In genomic region chr4:133130890-133131741, GRCm38 (mm10) we compare ENCODE assay signal across 8 mouse cellular contexts. TPM values are rescaled to one million over a fixed set of nuclear protein-coding genes. Genes with fewer than 3 reads are reported as not detected.
A peak's percentile ranks its signal among the peaks of the same experiment; 100 is the strongest.
DNase-seq lines count a peak whose midpoint lies in the region; ATAC-seq and TF ChIP-seq lines count a peak whose summit lies in the region.

No protein-coding gene starts in this region.

- H3K36me3 ChIP-seq in MEL (ENCODE audit: control insufficient read depth in 1 of 2, insufficient read depth in 2 of 2, low read length in 2 of 2) (peaks cover 0 to 8% of the 10 kb centered on the region in 2 experiments; a peak in 2 of 4 replicates), macrophage (ENCODE audit: inconsistent target) (no peaks in the 10 kb centered on the region; the same call in 1 of the 2 replicates)
- peaks cover 12% of the 10 kb centered on the region for H3K36me3 ChIP-seq in erythroblast, embryonic 14.5 days (ENCODE audit: control insufficient read depth)
- 0 out of 2 replicates have a peak, but pooled peaks cover 10% of the 10 kb centered on the region for H3K36me3 ChIP-seq in kidney, embryonic 16.5 days (ENCODE audit: insufficient read depth, low read length)
- no peaks in the 10 kb centered on the region; the same call in 1 of the 2 replicates for H3K36me3 ChIP-seq in stomach, postnatal 0 days (ENCODE audit: control insufficient read depth, insufficient read depth, low read length)

- H3K9ac ChIP-seq in MEL (ENCODE audit: control insufficient read depth, low read depth, low read length, poor library complexity, severe bottlenecking), result peak overlapping the region; percentile 89
- peak overlapping the region; percentile 97 for H3K9ac ChIP-seq in kidney, embryonic 16.5 days (replicated peaks; ENCODE audit: low read length)
- peak overlapping the region; percentile 98 for H3K9ac ChIP-seq in stomach, postnatal 0 days (ENCODE audit: low read length)

- TF ChIP-seq EP300 in MEL (IDR thresholded peaks at IDR 0.05; ENCODE audit: low read depth in 1 of 2, low read length in 2 of 2), result no peak
- no peak for TF ChIP-seq EP300 in stomach, postnatal 0 days (optimal IDR thresholded peaks at IDR 0.05)

- no peak for TF ChIP-seq RAD21 in MEL (IDR thresholded peaks at IDR 0.05; ENCODE audit: low read depth, low read length)

- TF ChIP-seq CTCF in MEL (IDR thresholded peaks at IDR 0.05 in 2 of 3, conservative IDR thresholded peaks at IDR 0.05 in 1 of 3; ENCODE audit: control insufficient read depth in 1 of 3, insufficient read depth in 1 of 3, low read depth in 2 of 3, low read length in 3 of 3, poor library complexity in 1 of 3, severe bottlenecking in 1 of 3), result no peak
- TF ChIP-seq CTCF in stomach, postnatal 0 days (IDR thresholded peaks at IDR 0.05; ENCODE audit: low read depth), result no peak

- H3K27me3 ChIP-seq in MEL (ENCODE audit: control insufficient read depth in 1 of 2, insufficient read depth in 2 of 2, low read length in 2 of 2), result no peaks in the 10 kb centered on the region
- H3K27me3 ChIP-seq in erythroblast, embryonic 14.5 days (ENCODE audit: control insufficient read depth), result no peaks in the 10 kb centered on the region
- no peaks in the 10 kb centered on the region for H3K27me3 ChIP-seq in kidney, embryonic 16.5 days (ENCODE audit: insufficient read depth, low read length)
- H3K27me3 ChIP-seq in stomach, postnatal 0 days (ENCODE audit: control insufficient read depth, insufficient read depth, low read length), result no peaks in the 10 kb centered on the region

- H3K79me2 ChIP-seq in MEL (ENCODE audit: control insufficient read depth, insufficient read depth, low read length, poor library complexity) (peaks cover 43% of the 10 kb centered on the region), macrophage (ENCODE audit: inconsistent target) (peaks cover 55% of the 10 kb centered on the region)

- H3K9me3 ChIP-seq in MEL (replicated peaks; ENCODE audit: insufficient read depth, low read length), result no peaks in the 10 kb centered on the region
- H3K9me3 ChIP-seq in erythroblast, embryonic 14.5 days (ENCODE audit: control insufficient read depth, low read length), result no peaks in the 10 kb centered on the region
- no peaks in the 10 kb centered on the region for H3K9me3 ChIP-seq in kidney, embryonic 16.5 days (ENCODE audit: low read length)
- no peaks in the 10 kb centered on the region for H3K9me3 ChIP-seq in stomach, postnatal 0 days (ENCODE audit: control insufficient read depth, low read length)

- DNase-seq in A20 (ENCODE audit: low read depth, low spot score) (peak; percentile 87), MEL (ENCODE audit: low read depth, low spot score) (peak; percentile 83)
- DNase-seq in stomach, postnatal 0 days (ENCODE audit: low spot score), result peak; percentile 43
- DNase-seq in ovary, postnatal 10 days (ENCODE audit: low spot score), result no peak
- no peak for DNase-seq in cerebellum, postnatal 4 days (ENCODE audit: low spot score in 2 of 2)

- peak overlapping the region; percentile 58 for H3K27ac ChIP-seq in MEL (ENCODE audit: control insufficient read depth, low read depth, low read length)
- H3K27ac ChIP-seq in kidney, embryonic 16.5 days (ENCODE audit: low read length), result peak overlapping the region; percentile 90
- peak overlapping the region; percentile 94 for H3K27ac ChIP-seq in macrophage
- peak overlapping the region; percentile 97 for H3K27ac ChIP-seq in stomach, postnatal 0 days (replicated peaks)

- no peak; the same call in 1 of the 2 replicates for ATAC-seq in kidney, embryonic 16.5 days (ENCODE audit: low FRiP score, low TSS enrichment)
- ATAC-seq in stomach, postnatal 0 days (ENCODE audit: low FRiP score, low TSS enrichment), result no peak

- under 1% methylated on average over 17 of the region's 17 CpGs for WGBS in kidney, embryonic 16.5 days
- 2% methylated on average over 17 of the region's 17 CpGs for WGBS in macrophage (ENCODE audit: missing documents)
- under 1% methylated on average over 17 of the region's 17 CpGs for WGBS in stomach, postnatal 0 days

- peak overlapping the region; percentile 71 to 95 for H3K4me3 ChIP-seq in MEL (ENCODE audit: control insufficient read depth in 1 of 2, insufficient read depth in 1 of 2, low read depth in 2 of 2, low read length in 2 of 2)
- H3K4me3 ChIP-seq in erythroblast, embryonic 14.5 days (replicated peaks), result peak overlapping the region; percentile 98
- peak overlapping the region; percentile 98 for H3K4me3 ChIP-seq in kidney, embryonic 16.5 days (ENCODE audit: low read length)
- H3K4me3 ChIP-seq in macrophage (ENCODE audit: inconsistent target), result peak overlapping the region; percentile 98
- peak overlapping the region; percentile 97 for H3K4me3 ChIP-seq in stomach, postnatal 0 days (ENCODE audit: low read depth, low read length)

- H3K4me1 ChIP-seq in MEL (ENCODE audit: control insufficient read depth in 1 of 2, insufficient read depth in 2 of 2, low read length in 2 of 2), result peaks cover 0 to 12% of the 10 kb centered on the region in 2 experiments; a peak in 3 of 4 replicates
- peaks cover 34% of the 10 kb centered on the region for H3K4me1 ChIP-seq in erythroblast, embryonic 14.5 days (ENCODE audit: control insufficient read depth)
- H3K4me1 ChIP-seq in kidney, embryonic 16.5 days (ENCODE audit: insufficient read depth, low read length), result peaks cover 36% of the 10 kb centered on the region
- H3K4me1 ChIP-seq in stomach, postnatal 0 days (replicated peaks; ENCODE audit: control insufficient read depth, insufficient read depth), result 0 out of 2 replicates have a peak, but pooled peaks cover 2% of the 10 kb centered on the region

- no peak; a peak in 1 of 4 replicates for TF ChIP-seq POLR2A in MEL (IDR thresholded peaks at IDR 0.05; ENCODE audit: control insufficient read depth in 1 of 2, insufficient read depth in 1 of 2, low read depth in 1 of 2, low read length in 2 of 2, poor library complexity in 1 of 2)

- H3K4me2 ChIP-seq in kidney, embryonic 16.5 days (replicated peaks; ENCODE audit: low read depth, low read length), result peak overlapping the region; percentile 76
- H3K4me2 ChIP-seq in stomach, postnatal 0 days (replicated peaks; ENCODE audit: low read depth), result peak overlapping the region; percentile 73

TF ChIP-seq in MEL, 35 proteins besides CTCF, POLR2A, EP300 and RAD21:
- TF ChIP-seq NRF1 (IDR thresholded peaks at IDR 0.05; ENCODE audit: insufficient read depth, low read depth, low read length, poor library complexity, severe bottlenecking), result peak; percentile 54; the same call in 1 of the 2 replicates
- TF ChIP-seq TCF12 (IDR thresholded peaks at IDR 0.05; ENCODE audit: low read depth, low read length), result no peak
- peak; percentile 83 for TF ChIP-seq MAX (IDR thresholded peaks at IDR 0.05; ENCODE audit: low read length)
- TF ChIP-seq MYC (IDR thresholded peaks at IDR 0.05; ENCODE audit: low read depth, low read length), result peak; percentile 67; the same call in 1 of the 2 replicates
- TF ChIP-seq MXI1 (IDR thresholded peaks at IDR 0.05; ENCODE audit: low read depth, low read length), result peak; percentile 94
- peak; percentile 98 for TF ChIP-seq ZKSCAN1 (IDR thresholded peaks at IDR 0.05; ENCODE audit: low read depth, low read length)
- no peak for TF ChIP-seq ZNF384 (IDR thresholded peaks at IDR 0.05; ENCODE audit: low read depth, low read length)
- peak; percentile 69 for TF ChIP-seq SIN3A (IDR thresholded peaks at IDR 0.05; ENCODE audit: low read length)
- no peak for TF ChIP-seq ETS1 (IDR thresholded peaks at IDR 0.05; ENCODE audit: low read depth, low read length)
- peak; percentile 25; the same call in 1 of the 2 replicates for TF ChIP-seq CHD1 (IDR thresholded peaks at IDR 0.05; ENCODE audit: low read depth, low read length)
TF ChIP-seq in MEL: peak in this region for 7.

RNA-seq across cellular contexts. Expression of gene Wasf2, which starts 0.8 kb away (rescaled TPM):
- total RNA-seq in MEL (2012; rRNA removed), result 16.4 and 18.4 TPM in 2 replicates
- polyA plus RNA-seq in MEL (2012; ENCODE audit: insufficient read depth in 1 of 2, insufficient read length in 2 of 2, low read depth in 1 of 2, low replicate concordance in 2 of 2, missing spikeins in 1 of 2), result 10 to 100 TPM in 1 of 2 experiments, not detected in 1; 53.7 TPM
- polyA plus RNA-seq in erythroblast, embryonic 14.5 days (2012), result 7.5 and 8.8 TPM in 2 replicates
- polyA plus RNA-seq in kidney, embryonic 16.5 days (2015; fragmentation: Nextera tagmentation; extraction: Ambion mirVana), result 77.4 and 102 TPM in 2 replicates
- 100 to 1,000 TPM in 21 of 26 experiments, 10 to 100 TPM in 5; 72.9 to 153 (median 117) TPM for total RNA-seq in macrophage (2018; cell fraction: chromatin; rRNA removed)
- total RNA-seq in macrophage (2018; cell fraction: cytosol; rRNA removed), result 100 to 1,000 TPM; 107 to 139 (median 117) TPM
- 100 to 1,000 TPM in 13 of 26 experiments, 10 to 100 TPM in 13; 73.3 to 148 (median 98.6) TPM for total RNA-seq in macrophage (2018; cell fraction: nucleus; rRNA removed)
- 68.1 to 117 TPM (median 91.5 TPM) in 3 replicates for polyA plus RNA-seq in macrophage (2018)
- 71.4 and 84.2 TPM in 2 replicates for polyA plus RNA-seq in stomach, postnatal 0 days (2015; fragmentation: Nextera tagmentation; extraction: Ambion mirVana)

Comparison
In these comparisons a context has a peak if more than half of its experiments do, and no peak if none do; other contexts are left out.
1. DNase-seq: peak in A20 (single experiment), MEL (single experiment) and stomach, postnatal 0 days (single experiment); none in ovary, postnatal 10 days (single experiment) and cerebellum, postnatal 4 days (0 of 2).
2. Peak in every context shown above with its lines, with median percentiles within 50 percentile points of each other: H3K27ac ChIP-seq, H3K4me3 ChIP-seq and H3K9ac ChIP-seq.